Comparison of ENCODE assay signal across 16 mouse cellular contexts in genomic region chr3:27110860-27111259, GRCm38 (mm10). TPM values are rescaled to one million over a fixed set of nuclear protein-coding genes. Genes with fewer than 3 reads are reported as not detected.
A peak's percentile ranks its signal among the peaks of the same experiment; 100 is the strongest.
DNase-seq lines count a peak whose midpoint lies in the region; ATAC-seq and TF ChIP-seq lines count a peak whose summit lies in the region.
"Had no signal": no experiment of that assay in that cellular context is flagged by ENCODE, and none has a peak within 500 bp of the region (broad histone marks: within the 10 kb centered on the region; RNA-seq: fewer than 3 reads in every experiment).

No protein-coding gene starts in this region.

- no peak overlapping the region for H3K4me3 ChIP-seq in hindbrain, embryonic 14.5 days (replicated peaks; ENCODE audit: low read length)
- H3K4me3 ChIP-seq in hindbrain, embryonic 16.5 days (ENCODE audit: low read length) = no peak overlapping the region
- no peak overlapping the region for H3K4me3 ChIP-seq in lung, embryonic 14.5 days (ENCODE audit: low read depth, low read length)
- H3K4me3 ChIP-seq: forebrain, embryonic 15.5 days; limb, embryonic 15.5 days; myocyte had no signal

- peak; percentile 85 for DNase-seq in hindbrain, embryonic 14.5 days (ENCODE audit: low spot score)
- peak; percentile 73 for DNase-seq in lung, embryonic 14.5 days
- no peak for DNase-seq in lung, postnatal 4 days
- peak; percentile 24 for DNase-seq in adipocyte (ENCODE audit: low spot score)
- DNase-seq in retina, postnatal 1 day = peak; percentile 27
- no peak for DNase-seq in frontal cortex, postnatal 25 days (ENCODE audit: low spot score in 2 of 2)
- no peak for DNase-seq in spleen, postnatal 10 days (ENCODE audit: low spot score in 2 of 2)
- DNase-seq: adrenal gland, adult 2 months; heart, adult 18-20 months; heart, postnatal 4 days; layer of hippocampus, postnatal 36 days had no signal

- H3K27me3 ChIP-seq in hindbrain, embryonic 14.5 days (ENCODE audit: control insufficient read depth, insufficient read depth, low read length) = no peaks in the 10 kb centered on the region
- H3K27me3 ChIP-seq in hindbrain, embryonic 16.5 days (replicated peaks; ENCODE audit: control insufficient read depth, insufficient read depth, low read length) = no peaks in the 10 kb centered on the region
- H3K27me3 ChIP-seq in lung, embryonic 14.5 days (ENCODE audit: insufficient read depth, low read length) = no peaks in the 10 kb centered on the region
- H3K27me3 ChIP-seq: forebrain, embryonic 15.5 days; limb, embryonic 15.5 days had no signal

- no peaks in the 10 kb centered on the region for H3K9me3 ChIP-seq in hindbrain, embryonic 14.5 days (ENCODE audit: control insufficient read depth, low read length)
- no peaks in the 10 kb centered on the region for H3K9me3 ChIP-seq in hindbrain, embryonic 16.5 days (ENCODE audit: control insufficient read depth, low read length)
- H3K9me3 ChIP-seq in lung, embryonic 14.5 days (ENCODE audit: low read depth, low read length) = no peaks in the 10 kb centered on the region
- H3K9me3 ChIP-seq: forebrain, embryonic 15.5 days; G1E; limb, embryonic 15.5 days had no signal

- no peak overlapping the region for H3K27ac ChIP-seq in hindbrain, embryonic 14.5 days
- no peak overlapping the region for H3K27ac ChIP-seq in hindbrain, embryonic 16.5 days (ENCODE audit: low read depth, low read length)
- no peak overlapping the region for H3K27ac ChIP-seq in lung, embryonic 14.5 days (ENCODE audit: low read depth)
- H3K27ac ChIP-seq: forebrain, embryonic 15.5 days; limb, embryonic 15.5 days had no signal

- TF ChIP-seq CTCF in lung, embryonic 14.5 days (IDR thresholded peaks at IDR 0.05; ENCODE audit: low read depth) = peak; percentile 19; the same call in 1 of the 2 replicates

- H3K36me3 ChIP-seq in hindbrain, embryonic 14.5 days (replicated peaks; ENCODE audit: control insufficient read depth, insufficient read depth) = no peaks in the 10 kb centered on the region
- H3K36me3 ChIP-seq in hindbrain, embryonic 16.5 days (ENCODE audit: control insufficient read depth, insufficient read depth, low read length) = no peaks in the 10 kb centered on the region
- H3K36me3 ChIP-seq in lung, embryonic 14.5 days (ENCODE audit: insufficient read depth) = peaks cover 69% of the 10 kb centered on the region

- H3K9ac ChIP-seq in hindbrain, embryonic 14.5 days = no peak overlapping the region
- no peak overlapping the region for H3K9ac ChIP-seq in hindbrain, embryonic 16.5 days (ENCODE audit: low read depth, low read length)
- H3K9ac ChIP-seq in lung, embryonic 14.5 days = no peak overlapping the region
- H3K9ac ChIP-seq: forebrain, embryonic 15.5 days; limb, embryonic 15.5 days had no signal

- H3K4me1 ChIP-seq in hindbrain, embryonic 14.5 days (replicated peaks; ENCODE audit: control insufficient read depth, insufficient read depth, low read length) = no peaks in the 10 kb centered on the region
- no peaks in the 10 kb centered on the region for H3K4me1 ChIP-seq in hindbrain, embryonic 16.5 days (ENCODE audit: control insufficient read depth, insufficient read depth, low read depth, low read length)
- no peaks in the 10 kb centered on the region for H3K4me1 ChIP-seq in lung, embryonic 14.5 days (ENCODE audit: insufficient read depth)
- H3K4me1 ChIP-seq: forebrain, embryonic 15.5 days; limb, embryonic 15.5 days had no signal

- no peak for ATAC-seq in hindbrain, embryonic 14.5 days (ENCODE audit: low FRiP score)
- ATAC-seq in hindbrain, embryonic 16.5 days = no peak
- no peak for ATAC-seq in lung, embryonic 14.5 days (ENCODE audit: insufficient read depth)
- ATAC-seq: forebrain, embryonic 15.5 days had no signal

- no peak overlapping the region for H3K4me2 ChIP-seq in hindbrain, embryonic 14.5 days (replicated peaks)
- no peak overlapping the region for H3K4me2 ChIP-seq in hindbrain, embryonic 16.5 days (ENCODE audit: low read length)
- H3K4me2 ChIP-seq in lung, embryonic 14.5 days = no peak overlapping the region
- H3K4me2 ChIP-seq: forebrain, embryonic 15.5 days; limb, embryonic 15.5 days had no signal

RNA-seq across cellular contexts. Expression of gene Ect2, which starts 42.8 kb away (rescaled TPM):
- polyA plus RNA-seq in hindbrain, embryonic 14.5 days (2014; fragmentation: Nextera tagmentation; extraction: Ambion mirVana) = 10.0 and 13.1 TPM in 2 replicates
- 10.5 and 12.1 TPM in 2 replicates for polyA plus RNA-seq in hindbrain, embryonic 16.5 days (2015; fragmentation: Nextera tagmentation; extraction: Ambion mirVana)
- polyA plus RNA-seq in lung, embryonic 14.5 days (2014; fragmentation: Nextera tagmentation; extraction: Ambion mirVana) = 73.3 and 82.0 TPM in 2 replicates

Comparison
In these comparisons a context has a peak if more than half of its experiments do, and no peak if none do; other contexts are left out.
1. DNase-seq: peak in hindbrain, embryonic 14.5 days (single experiment), lung, embryonic 14.5 days (single experiment), adipocyte (single experiment) and retina, postnatal 1 day (single experiment); none in lung, postnatal 4 days (0 of 2), frontal cortex, postnatal 25 days (0 of 2) and spleen, postnatal 10 days (0 of 2).